Mouse (Mus musculus): Measurements from ENCODE around the gene Ccdc12. TPM values are rescaled to one million over a fixed set of nuclear protein-coding genes. Genes with fewer than 3 reads are reported as not detected.
A peak's percentile ranks its signal among the peaks of the same experiment; 100 is the strongest.

The Ccdc12 gene
- polyA plus RNA-seq, 1 experiment from 2014 or later, result 200 TPM

DNA sequence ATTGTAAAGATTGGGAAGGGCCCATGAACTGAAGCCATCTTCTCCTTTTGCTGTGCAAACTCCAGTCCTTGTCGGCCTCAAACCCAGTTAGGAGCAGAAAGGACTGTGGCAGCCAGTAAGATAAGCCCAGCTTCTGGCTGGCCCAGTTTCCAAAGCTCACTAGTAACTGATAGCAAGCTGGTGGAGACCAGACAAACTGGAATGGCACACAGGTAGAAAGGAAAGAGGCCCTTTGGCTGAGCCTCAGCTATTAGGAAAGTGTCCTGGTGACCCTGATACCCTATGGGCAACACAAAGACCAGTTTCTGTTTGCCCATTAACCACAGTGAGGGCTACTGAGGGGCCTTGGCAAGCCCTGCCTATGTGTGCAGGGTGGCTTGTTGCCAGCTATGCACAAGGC lies 46.5 kb downstream of the Ccdc12 start:
- ATAC-seq (peak; percentile 20; the same call in 1 of the 2 replicates), DNase-seq (ENCODE audit: low spot score) (peak; percentile 16)
- Histone ChIP-seq H3K4me3 (ENCODE audit: low read depth, low read length) (no peak overlapping the region), H3K4me2 (replicated peaks; ENCODE audit: low read depth, low read length) (no peak overlapping the region), H3K36me3 (ENCODE audit: insufficient read depth, low read length) (no peaks in the 10 kb centered on the region), H3K4me1 (ENCODE audit: insufficient read depth, low read depth, low read length) (no peaks in the 10 kb centered on the region), H3K27me3 (replicated peaks; ENCODE audit: insufficient read depth, low read length) (no peaks in the 10 kb centered on the region), H3K9me3 (ENCODE audit: low read length) (no peaks in the 10 kb centered on the region), H3K9ac (replicated peaks; ENCODE audit: low read depth) (no peak overlapping the region), H3K27ac (ENCODE audit: low read length) (peak overlapping the region; percentile 7; the same call in 1 of the 2 replicates)
- no peak for TF ChIP-seq CTCF (IDR thresholded peaks at IDR 0.05)
- no peak for TF ChIP-seq EP300 (IDR thresholded peaks at IDR 0.05)
- 67% methylated on average over 1 of the region's 1 CpGs for WGBS

DNA sequence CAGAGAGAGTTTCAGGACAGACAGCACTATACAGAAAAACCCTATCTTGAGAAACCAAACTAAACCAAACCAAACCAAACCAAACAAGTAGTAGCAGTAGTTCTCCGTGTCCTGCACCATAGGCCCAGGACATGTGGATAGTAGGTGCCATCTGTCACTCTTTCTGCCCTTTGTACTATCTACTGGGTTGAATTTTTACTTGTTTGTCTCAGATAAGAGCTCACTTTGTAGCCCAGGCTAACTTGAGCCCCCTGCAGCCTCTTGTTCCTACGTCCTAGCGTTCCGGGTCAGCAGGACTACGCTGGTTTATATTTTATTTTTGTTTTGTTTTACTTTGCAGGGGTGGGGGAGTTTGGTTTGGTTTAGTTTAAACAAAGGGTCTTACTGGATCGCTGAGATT lies 47.6 kb downstream of the Ccdc12 start:
- 85% methylated on average over 6 of the region's 6 CpGs for WGBS
- Histone ChIP-seq H3K36me3 (ENCODE audit: insufficient read depth, low read length) (no peaks in the 10 kb centered on the region), H3K4me2 (replicated peaks; ENCODE audit: low read depth, low read length) (no peak overlapping the region), H3K9me3 (ENCODE audit: low read length) (no peaks in the 10 kb centered on the region), H3K4me1 (ENCODE audit: insufficient read depth, low read depth, low read length) (no peaks in the 10 kb centered on the region), H3K27ac (ENCODE audit: low read length) (no peak overlapping the region), H3K4me3 (ENCODE audit: low read depth, low read length) (no peak overlapping the region), H3K27me3 (replicated peaks; ENCODE audit: insufficient read depth, low read length) (no peaks in the 10 kb centered on the region), H3K9ac (replicated peaks; ENCODE audit: low read depth) (no peak overlapping the region)
- TF ChIP-seq EP300 (IDR thresholded peaks at IDR 0.05) (no peak), CTCF (IDR thresholded peaks at IDR 0.05) (no peak)
- DNase-seq (ENCODE audit: low spot score), result no peak
- ATAC-seq, result no peak

DNA sequence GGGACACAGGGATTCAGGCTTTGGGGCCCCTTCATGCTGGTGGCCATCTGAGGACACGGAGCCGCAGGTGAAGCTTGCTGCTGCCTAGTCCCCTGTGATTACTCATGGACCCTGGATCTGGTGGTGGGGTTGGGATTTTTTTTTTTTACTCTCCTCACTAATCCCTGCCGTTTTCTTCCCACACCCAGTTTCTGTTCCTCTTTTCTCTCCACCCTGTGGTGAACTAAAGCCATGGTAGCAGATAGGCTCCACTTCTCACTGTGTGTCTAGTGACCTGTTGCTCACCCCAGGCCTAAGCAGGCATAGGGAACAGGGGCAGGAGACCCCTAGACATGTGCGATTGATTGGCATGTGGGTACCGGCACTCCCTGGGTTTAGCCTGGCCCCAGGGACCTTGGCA lies 50.5 kb downstream of the Ccdc12 start:
- Histone ChIP-seq H3K9me3 (ENCODE audit: low read length) (no peaks in the 10 kb centered on the region), H3K4me2 (replicated peaks; ENCODE audit: low read depth, low read length) (no peak overlapping the region), H3K27ac (ENCODE audit: low read length) (no peak overlapping the region), H3K4me1 (ENCODE audit: insufficient read depth, low read depth, low read length) (no peaks in the 10 kb centered on the region), H3K9ac (replicated peaks; ENCODE audit: low read depth) (no peak overlapping the region), H3K27me3 (replicated peaks; ENCODE audit: insufficient read depth, low read length) (no peaks in the 10 kb centered on the region), H3K36me3 (ENCODE audit: insufficient read depth, low read length) (no peaks in the 10 kb centered on the region), H3K4me3 (ENCODE audit: low read depth, low read length) (no peak overlapping the region)
- 73% methylated on average over 5 of the region's 5 CpGs for WGBS
- TF ChIP-seq CTCF (IDR thresholded peaks at IDR 0.05) (no peak), EP300 (IDR thresholded peaks at IDR 0.05) (no peak)
- ATAC-seq (no peak), DNase-seq (ENCODE audit: low spot score) (no peak)

- Histone ChIP-seq H3K4me1 (ENCODE audit: insufficient read depth, low read depth, low read length) (no peaks in the 10 kb centered on the region), H3K9me3 (ENCODE audit: low read length) (no peaks in the 10 kb centered on the region), H3K4me2 (replicated peaks; ENCODE audit: low read depth, low read length) (peak overlapping the region; percentile 39), H3K27me3 (replicated peaks; ENCODE audit: insufficient read depth, low read length) (no peaks in the 10 kb centered on the region), H3K9ac (replicated peaks; ENCODE audit: low read depth) (peak overlapping the region; percentile 32), H3K27ac (ENCODE audit: low read length) (peak overlapping the region; percentile 20; the same call in 1 of the 2 replicates), H3K36me3 (ENCODE audit: insufficient read depth, low read length) (no peaks in the 10 kb centered on the region), H3K4me3 (ENCODE audit: low read depth, low read length) (peak overlapping the region; percentile 16; the same call in 1 of the 2 replicates)
- DNase-seq (ENCODE audit: low spot score), result peak; percentile 90
- no peak for TF ChIP-seq EP300 (IDR thresholded peaks at IDR 0.05)
- TF ChIP-seq CTCF (IDR thresholded peaks at IDR 0.05), result peak; percentile 98
- WGBS, result 36% methylated on average over 5 of the region's 5 CpGs
- ATAC-seq, result peak; percentile 93
These were observed 53.4 kb downstream of the Ccdc12 start for GRCm38 (mm10) chr9:110709640-110710258.

- H3K27me3 ChIP-seq (replicated peaks; ENCODE audit: insufficient read depth, low read length), result no peaks in the 10 kb centered on the region
- H3K9me3 ChIP-seq (ENCODE audit: low read length), result no peaks in the 10 kb centered on the region
- WGBS, result 100% methylated on average over 1 of the region's 1 CpGs
These were observed 55.2 kb downstream of the Ccdc12 start for GRCm38 (mm10) chr9:110711532-110711931.

GRCm38 (mm10) chr9:110711996-110712395 lies 55.7 kb downstream of the Ccdc12 start:
- Histone ChIP-seq H3K36me3 (ENCODE audit: insufficient read depth, low read length) (no peaks in the 10 kb centered on the region), H3K4me3 (ENCODE audit: low read depth, low read length) (no peak overlapping the region), H3K27ac (ENCODE audit: low read length) (no peak overlapping the region), H3K4me1 (ENCODE audit: insufficient read depth, low read depth, low read length) (no peaks in the 10 kb centered on the region), H3K27me3 (replicated peaks; ENCODE audit: insufficient read depth, low read length) (no peaks in the 10 kb centered on the region), H3K9ac (replicated peaks; ENCODE audit: low read depth) (no peak overlapping the region), H3K9me3 (ENCODE audit: low read length) (no peaks in the 10 kb centered on the region), H3K4me2 (replicated peaks; ENCODE audit: low read depth, low read length) (no peak overlapping the region)
- no peak for TF ChIP-seq CTCF (IDR thresholded peaks at IDR 0.05)
- TF ChIP-seq EP300 (IDR thresholded peaks at IDR 0.05), result no peak
- ATAC-seq, result no peak
- no peak for DNase-seq (ENCODE audit: low spot score)
- 93% methylated on average over 6 of the region's 6 CpGs for WGBS

More at GRCm38 (mm10) chr9:110711532-110711931, 55.2 kb downstream of the Ccdc12 start:
- Histone ChIP-seq H3K27ac (ENCODE audit: low read length) (no peak overlapping the region), H3K36me3 (ENCODE audit: insufficient read depth, low read length) (no peaks in the 10 kb centered on the region), H3K4me2 (replicated peaks; ENCODE audit: low read depth, low read length) (no peak overlapping the region), H3K4me1 (ENCODE audit: insufficient read depth, low read depth, low read length) (no peaks in the 10 kb centered on the region), H3K4me3 (ENCODE audit: low read depth, low read length) (no peak overlapping the region), H3K9ac (replicated peaks; ENCODE audit: low read depth) (no peak overlapping the region)
- ATAC-seq (no peak), DNase-seq (ENCODE audit: low spot score) (no peak)
- TF ChIP-seq EP300 (IDR thresholded peaks at IDR 0.05) (no peak), CTCF (IDR thresholded peaks at IDR 0.05) (no peak)

Measured in lung, postnatal 0 days (tissue).